Comparison of ENCODE assay signal across 8 mouse cellular contexts in genomic region chr9:21615617-21616231, GRCm38 (mm10). TPM values are rescaled to one million over a fixed set of nuclear protein-coding genes. Genes with fewer than 3 reads are reported as not detected.
DNase-seq lines count a peak whose midpoint lies in the region; ATAC-seq and TF ChIP-seq lines count a peak whose summit lies in the region.

Gene Smarca4 (plus strand): TSS chr9:21616169.

- peak; percentile 56 for TF ChIP-seq POLR2A in olfactory bulb, adult 2 months (IDR thresholded peaks at IDR 0.05; ENCODE audit: insufficient read depth, low read depth, low read length)
- peak; percentile 64 for TF ChIP-seq POLR2A in thymus, adult 2 months (IDR thresholded peaks at IDR 0.05; ENCODE audit: control insufficient read depth, extremely low read depth, insufficient read depth, low read length, poor library complexity)

- no peak for TF ChIP-seq CTCF in G1E (IDR thresholded peaks at IDR 0.05; ENCODE audit: low read depth, low read length)
- TF ChIP-seq CTCF in layer of hippocampus, adult 2 months (conservative IDR thresholded peaks at IDR 0.05) = no peak
- no peak for TF ChIP-seq CTCF in lung, embryonic 14.5 days (IDR thresholded peaks at IDR 0.05; ENCODE audit: low read depth)
- no peak for TF ChIP-seq CTCF in olfactory bulb, adult 2 months (IDR thresholded peaks at IDR 0.05; ENCODE audit: insufficient read depth, low read depth, low read length)
- peak; percentile 40; the same call in 1 of the 2 replicates for TF ChIP-seq CTCF in thymus, adult 2 months (IDR thresholded peaks at IDR 0.05; ENCODE audit: borderline replicate concordance, control insufficient read depth, extremely low read depth, insufficient read depth, low read length, poor library complexity)

- peak within 1 kb of the TSS; percentile 79 for H3K4me3 ChIP-seq in G1E (ENCODE audit: low read depth, low read length)
- peak within 1 kb of the TSS; percentile 92 for H3K4me3 ChIP-seq in forebrain, embryonic 16.5 days (replicated peaks; ENCODE audit: low read length)
- peak within 1 kb of the TSS; percentile 97 for H3K4me3 ChIP-seq in layer of hippocampus, adult 2 months
- H3K4me3 ChIP-seq in lung, embryonic 14.5 days (ENCODE audit: low read depth, low read length) = peak within 1 kb of the TSS; percentile 80
- peak within 1 kb of the TSS; percentile 86 for H3K4me3 ChIP-seq in olfactory bulb, adult 2 months (ENCODE audit: insufficient read depth, low read depth, low read length)
- peak within 1 kb of the TSS; percentile 69 for H3K4me3 ChIP-seq in thymus, adult 2 months (ENCODE audit: control insufficient read depth, insufficient read depth, low read length)

- DNase-seq in G1E (ENCODE audit: low spot score) = peak; percentile 91
- peak; percentile 99 to 100 for DNase-seq in cerebellum, adult 18-20 months
- peak; percentile 99 to 100 for DNase-seq in heart, postnatal 36 days
- peak; percentile 99 to 100 for DNase-seq in layer of hippocampus, adult 2 months (ENCODE audit: low spot score in 2 of 2)
- peak; percentile 100 for DNase-seq in lung, embryonic 14.5 days
- DNase-seq in thymus, adult 2 months = peak; percentile 100

- H3K9ac ChIP-seq in forebrain, embryonic 16.5 days (replicated peaks; ENCODE audit: low read depth, low read length) = peak within 1 kb of the TSS; percentile 98
- peak within 1 kb of the TSS; percentile 89 for H3K9ac ChIP-seq in lung, embryonic 14.5 days

- no peaks in the 10 kb centered on the region for H3K9me3 ChIP-seq in G1E (replicated peaks)
- no peaks in the 10 kb centered on the region for H3K9me3 ChIP-seq in forebrain, embryonic 16.5 days (ENCODE audit: control insufficient read depth, low read length)
- no peaks in the 10 kb centered on the region for H3K9me3 ChIP-seq in lung, embryonic 14.5 days (ENCODE audit: low read depth, low read length)

- H3K4me1 ChIP-seq in G1E (ENCODE audit: insufficient read depth, low read depth, low read length) = peaks cover 37% of the 10 kb centered on the region
- peaks cover 31% of the 10 kb centered on the region for H3K4me1 ChIP-seq in forebrain, embryonic 16.5 days (replicated peaks; ENCODE audit: control insufficient read depth, insufficient read depth, low read length)
- H3K4me1 ChIP-seq in lung, embryonic 14.5 days (ENCODE audit: insufficient read depth) = peaks cover 3% of the 10 kb centered on the region; the same call in 1 of the 2 replicates
- peaks cover 10% of the 10 kb centered on the region for H3K4me1 ChIP-seq in olfactory bulb, adult 2 months (ENCODE audit: control insufficient read depth, insufficient read depth, low read length)
- peaks cover 8% of the 10 kb centered on the region for H3K4me1 ChIP-seq in thymus, adult 2 months (replicated peaks; ENCODE audit: control insufficient read depth, insufficient read depth, low read length)

- peak within 1 kb of the TSS; percentile 98 for H3K27ac ChIP-seq in forebrain, embryonic 16.5 days (ENCODE audit: low read length)
- peak within 1 kb of the TSS; percentile 99 for H3K27ac ChIP-seq in layer of hippocampus, adult 2 months
- H3K27ac ChIP-seq in lung, embryonic 14.5 days (ENCODE audit: low read depth) = peak within 1 kb of the TSS; percentile 95
- peak within 1 kb of the TSS; percentile 97 for H3K27ac ChIP-seq in olfactory bulb, adult 2 months (ENCODE audit: insufficient read depth, low read depth, low read length)
- peak within 1 kb of the TSS; percentile 91 for H3K27ac ChIP-seq in thymus, adult 2 months (ENCODE audit: control insufficient read depth, insufficient read depth, low read length)

- intact Hi-C loops in heart, postnatal 36 days (cut with DNase I) = no loop called here

- H3K36me3 ChIP-seq in G1E (replicated peaks) = peaks cover 22% of the 10 kb centered on the region
- H3K36me3 ChIP-seq in forebrain, embryonic 16.5 days (ENCODE audit: control insufficient read depth, insufficient read depth) = no peaks in the 10 kb centered on the region
- peaks cover 15% of the 10 kb centered on the region; the same call in 1 of the 2 replicates for H3K36me3 ChIP-seq in lung, embryonic 14.5 days (ENCODE audit: insufficient read depth)
- no peaks in the 10 kb centered on the region for H3K36me3 ChIP-seq in thymus, adult 2 months (ENCODE audit: control insufficient read depth, insufficient read depth, low read length)

- peak; percentile 89 for ATAC-seq in G1E (ENCODE audit: extremely low read depth, insufficient number of reproducible peaks, low FRiP score, poor library complexity, severe bottlenecking)
- peak; percentile 95 for ATAC-seq in forebrain, embryonic 16.5 days
- peak; percentile 95 for ATAC-seq in lung, embryonic 14.5 days (ENCODE audit: insufficient read depth)

- H3K27me3 ChIP-seq in G1E (ENCODE audit: insufficient read depth, low read length) = no peaks in the 10 kb centered on the region
- H3K27me3 ChIP-seq in forebrain, embryonic 16.5 days (replicated peaks; ENCODE audit: control insufficient read depth, insufficient read depth, low read length) = no peaks in the 10 kb centered on the region
- no peaks in the 10 kb centered on the region for H3K27me3 ChIP-seq in lung, embryonic 14.5 days (ENCODE audit: insufficient read depth, low read length)
- no peaks in the 10 kb centered on the region for H3K27me3 ChIP-seq in thymus, adult 2 months (ENCODE audit: control insufficient read depth, insufficient read depth, low read length)

- H3K4me2 ChIP-seq in forebrain, embryonic 16.5 days (ENCODE audit: low read length) = peak within 1 kb of the TSS; percentile 82
- peak within 1 kb of the TSS; percentile 80 for H3K4me2 ChIP-seq in lung, embryonic 14.5 days

- under 1% methylated on average over 45 of the region's 45 CpGs for WGBS in forebrain, embryonic 16.5 days
- WGBS in lung, embryonic 14.5 days = under 1% methylated on average over 45 of the region's 45 CpGs
- 1% methylated on average over 40 of the region's 45 CpGs for WGBS in olfactory bulb, adult 2 months
- WGBS in thymus, adult 2 months = under 1% methylated on average over 45 of the region's 45 CpGs

RNA-seq across cellular contexts. Expression of gene Smarca4, which starts in this region (rescaled TPM):
- total RNA-seq in G1E (2014; fragmentation: Nextera tagmentation) (85.6 and 96.4 TPM in 2 replicates), G1E (2017) (42.2 and 46.1 TPM in 2 replicates)
- polyA plus RNA-seq in G1E (2012) = 220 and 247 TPM in 2 replicates
- polyA plus RNA-seq in forebrain, embryonic 16.5 days (2015; fragmentation: Nextera tagmentation; extraction: Ambion mirVana) = 162 and 165 TPM in 2 replicates
- total RNA-seq in heart, postnatal 36 days (2021) = 10 to 100 TPM; 48.6 to 51.4 TPM
- 100 to 1,000 TPM; 114 to 115 TPM for total RNA-seq in layer of hippocampus, adult 2 months (2021)
- 106 and 114 TPM in 2 replicates for polyA plus RNA-seq in lung, embryonic 14.5 days (2014; fragmentation: Nextera tagmentation; extraction: Ambion mirVana)
- polyA plus RNA-seq in olfactory bulb, adult 2 months (2012; ENCODE audit: insufficient read depth, insufficient read length, low replicate concordance, missing spikeins) = 109 and 120 TPM in 2 replicates
- polyA plus RNA-seq in thymus, adult 2 months (2012; rRNA removed) = 156 and 191 TPM in 2 replicates

Comparison
In these comparisons a context has a peak if more than half of its experiments do, and no peak if none do; other contexts are left out.
1. Peak in every context shown above with its lines: DNase-seq, ATAC-seq, H3K4me3 ChIP-seq and H3K27ac ChIP-seq.